Mouse (Mus musculus): Measurements from ENCODE around the gene Ak5.

GRCm38 (mm10) chr3:152585581-152585980 is 82.6 kb downstream of the Ak5 start:
- TF ChIP-seq CTCF (IDR thresholded peaks at IDR 0.05; ENCODE audit: control insufficient read depth, insufficient read depth, insufficient read length) (no peak), FOSL1 (IDR thresholded peaks at IDR 0.05; ENCODE audit: insufficient read depth, low read length, poor library complexity, severe bottlenecking) (no peak)
